Mouse (Mus musculus): ENCODE data around the gene Yipf2.
"Not testable (repeated sequence)": the region's sequence is repeated elsewhere in the genome, so short reads cannot be mapped to it uniquely, and the experiment has no call there.

Yipf2 gene

DNA sequence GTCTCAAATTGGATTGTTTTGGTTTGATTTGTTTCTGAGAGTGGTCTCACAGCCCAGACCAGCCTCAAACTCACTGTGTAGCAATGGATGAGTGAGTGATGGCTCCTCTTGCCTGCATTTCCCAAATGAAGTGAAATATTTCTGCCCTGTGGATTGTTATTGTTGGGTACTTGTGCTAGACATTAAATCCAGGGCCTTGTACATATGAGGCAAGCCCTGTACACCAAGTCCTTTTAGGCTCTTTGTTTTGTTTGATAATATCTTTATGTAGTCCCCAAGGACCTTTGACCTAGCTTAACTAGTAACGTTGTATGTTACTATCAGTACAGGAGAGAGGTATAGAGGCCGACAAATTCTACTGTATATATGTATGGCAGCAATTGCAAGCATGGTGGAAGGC, 2.2 kb upstream of the Yipf2 start:
- DNase-seq = no peak

DNA sequence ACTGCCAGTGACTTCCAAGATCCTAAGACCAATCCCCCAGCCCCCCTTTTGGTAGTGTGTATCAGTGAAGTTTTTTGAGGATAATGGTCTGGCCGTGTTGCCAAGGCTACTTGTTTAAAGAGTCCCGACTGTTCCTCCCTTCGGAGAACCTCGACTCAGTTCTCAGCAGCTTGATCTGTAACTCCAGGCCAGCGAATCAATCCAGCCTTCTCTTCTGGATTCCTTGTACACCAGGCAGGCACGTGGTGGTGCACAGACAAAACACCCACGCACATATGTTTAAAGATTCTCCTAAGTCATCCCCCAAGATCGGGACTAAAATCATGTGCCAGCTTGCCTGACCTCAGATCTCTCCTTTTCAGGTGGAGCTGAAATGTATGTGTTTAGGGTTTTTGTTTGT, 1.7 kb upstream of the Yipf2 start:
- not testable (repeated sequence) for DNase-seq

DNA sequence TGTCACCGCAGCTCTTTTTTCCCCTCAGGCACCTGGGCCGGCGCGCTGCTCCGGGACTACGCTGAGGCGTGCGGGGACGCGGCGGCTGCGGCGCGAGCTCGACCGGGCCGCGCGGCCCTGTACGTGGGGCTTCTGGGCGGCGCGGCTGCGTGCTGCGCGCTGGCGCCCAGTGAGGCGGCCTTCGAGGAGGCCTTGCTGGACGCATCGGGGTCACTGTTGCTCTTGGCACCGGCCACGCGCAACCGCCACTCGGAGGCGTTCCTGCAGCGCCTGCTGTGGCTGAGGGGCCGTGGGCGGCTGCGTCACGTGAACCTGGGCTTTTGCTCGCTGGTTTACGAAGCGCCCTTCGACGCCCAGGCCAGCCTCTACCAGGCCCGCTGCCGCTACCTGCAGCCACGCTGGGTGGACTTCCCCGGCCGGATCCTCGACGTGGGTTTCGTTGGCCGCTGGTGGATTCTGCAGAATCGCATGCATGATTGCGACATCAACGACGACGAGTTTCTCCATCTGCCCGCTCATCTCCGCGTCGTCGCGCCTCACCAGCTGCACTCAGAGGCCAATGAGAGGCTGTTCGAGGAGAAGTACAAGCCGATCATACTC, 594 bp upstream of the Yipf2 start:
- peak; percentile 62 for DNase-seq

DNA sequence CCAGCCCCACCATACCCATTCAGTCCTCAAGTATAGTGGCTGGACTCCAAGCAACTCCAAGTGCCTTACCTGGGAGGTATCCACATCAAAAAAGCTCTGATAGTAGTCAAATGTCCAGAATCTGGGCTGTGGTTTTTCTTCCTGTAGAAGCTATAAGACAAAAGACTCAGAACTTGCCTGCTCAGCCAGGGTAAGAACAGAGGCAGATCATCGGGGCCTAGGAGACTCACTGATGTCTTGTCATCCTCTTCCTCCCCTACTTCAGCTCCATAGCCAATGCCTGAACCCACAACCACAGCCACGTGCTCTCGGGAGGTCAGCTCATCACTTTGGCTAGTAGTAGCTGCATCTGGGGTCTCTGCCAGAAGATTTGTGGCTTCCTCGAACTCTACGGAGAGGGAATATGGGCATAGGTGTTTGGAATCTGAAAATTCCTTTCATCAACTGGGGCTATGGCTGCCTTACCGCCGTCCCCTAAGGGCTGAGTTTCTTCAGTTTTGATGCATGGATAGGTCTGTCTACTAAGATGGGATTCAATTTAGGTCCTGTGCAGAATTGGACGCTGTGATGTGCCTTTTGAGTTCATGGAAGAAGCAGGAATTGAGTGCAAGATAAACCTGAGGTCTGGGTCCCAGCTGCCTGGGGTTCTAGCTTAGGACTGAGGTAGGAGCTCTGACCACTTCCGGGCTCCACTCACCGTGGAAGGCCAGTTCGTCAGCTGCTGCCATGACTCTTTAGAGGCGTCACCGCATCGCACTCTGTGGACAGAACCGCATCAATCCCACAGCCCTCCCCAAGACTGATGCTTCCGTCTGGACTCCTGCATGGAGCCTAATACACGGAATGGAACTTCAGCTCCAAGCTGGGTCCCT, 561 bp downstream of the Yipf2 start:
- DNase-seq = no peak

DNA sequence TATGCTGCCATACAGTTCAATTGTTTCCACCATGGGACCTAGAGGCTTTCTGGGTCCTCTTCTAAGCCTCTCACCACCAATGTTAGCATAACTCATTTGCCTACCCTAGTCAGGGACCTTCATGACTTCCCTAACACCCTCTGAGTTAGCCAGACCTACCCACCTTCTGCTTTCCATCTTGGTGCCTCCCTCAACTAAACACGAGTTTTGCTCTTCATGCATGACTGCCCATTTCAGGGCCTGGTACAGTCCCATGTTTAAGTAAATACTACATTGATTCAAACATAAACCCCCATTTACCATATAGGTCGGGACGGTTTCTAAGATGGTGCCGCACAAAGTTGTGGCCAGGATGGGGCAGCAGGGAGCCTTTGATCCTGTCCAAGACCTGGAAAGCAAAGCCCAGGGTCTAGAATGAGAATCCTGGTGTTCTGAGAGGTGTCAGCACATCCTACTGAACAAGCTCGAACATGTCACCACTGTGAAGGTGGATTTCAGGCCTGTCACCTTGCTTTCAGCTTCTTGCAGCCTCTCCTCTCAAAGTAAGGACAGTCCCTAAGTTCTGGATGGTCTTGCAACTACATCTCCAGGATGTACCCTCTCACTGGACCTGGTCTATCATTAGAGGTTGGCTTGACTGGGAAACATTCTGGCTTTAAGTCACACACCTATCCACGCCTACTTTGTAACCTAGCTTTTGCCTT, 1.3 kb downstream of the Yipf2 start:
- DNase-seq = no peak

DNA sequence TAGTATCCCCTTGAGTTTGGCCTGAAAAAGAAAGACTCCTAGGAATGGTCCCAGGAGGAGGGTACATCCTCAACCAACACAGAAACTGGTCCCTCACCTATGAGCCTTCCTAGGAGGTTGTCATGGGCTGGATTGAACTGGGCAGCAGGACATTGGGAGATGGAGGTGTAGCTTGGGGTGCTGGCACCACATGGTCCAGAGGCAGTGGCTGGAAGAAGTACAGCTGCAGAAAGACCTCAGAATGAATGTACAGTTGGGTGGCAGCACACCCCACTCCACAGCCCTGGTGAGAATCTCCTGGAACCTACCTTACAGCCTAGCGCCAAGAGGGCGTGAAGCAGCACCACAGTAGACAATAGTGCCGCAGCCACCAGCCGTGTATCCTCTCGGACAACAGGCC, 3.1 kb downstream of the Yipf2 start:
- DNase-seq = no peak

DNA sequence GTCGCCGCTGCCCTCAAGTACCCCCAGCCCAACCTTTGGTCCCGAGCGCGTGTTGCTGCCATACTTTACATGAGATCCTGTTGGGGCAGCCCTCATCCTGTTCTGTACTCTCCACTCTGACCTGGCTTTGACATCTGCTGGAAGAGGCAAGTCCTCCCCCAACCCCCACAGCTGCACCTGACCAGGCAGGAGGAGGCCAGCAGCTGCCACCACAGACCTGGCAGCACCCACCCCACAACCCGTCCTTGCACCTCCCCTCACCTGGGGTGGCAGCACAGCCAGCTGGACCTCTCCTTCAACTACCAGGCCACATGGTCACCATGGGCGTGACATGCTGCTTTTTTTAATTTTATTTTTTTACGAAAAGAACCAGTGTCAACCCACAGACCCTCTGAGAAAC, 4.3 kb downstream of the Yipf2 start:
- no peak for DNase-seq

DNA sequence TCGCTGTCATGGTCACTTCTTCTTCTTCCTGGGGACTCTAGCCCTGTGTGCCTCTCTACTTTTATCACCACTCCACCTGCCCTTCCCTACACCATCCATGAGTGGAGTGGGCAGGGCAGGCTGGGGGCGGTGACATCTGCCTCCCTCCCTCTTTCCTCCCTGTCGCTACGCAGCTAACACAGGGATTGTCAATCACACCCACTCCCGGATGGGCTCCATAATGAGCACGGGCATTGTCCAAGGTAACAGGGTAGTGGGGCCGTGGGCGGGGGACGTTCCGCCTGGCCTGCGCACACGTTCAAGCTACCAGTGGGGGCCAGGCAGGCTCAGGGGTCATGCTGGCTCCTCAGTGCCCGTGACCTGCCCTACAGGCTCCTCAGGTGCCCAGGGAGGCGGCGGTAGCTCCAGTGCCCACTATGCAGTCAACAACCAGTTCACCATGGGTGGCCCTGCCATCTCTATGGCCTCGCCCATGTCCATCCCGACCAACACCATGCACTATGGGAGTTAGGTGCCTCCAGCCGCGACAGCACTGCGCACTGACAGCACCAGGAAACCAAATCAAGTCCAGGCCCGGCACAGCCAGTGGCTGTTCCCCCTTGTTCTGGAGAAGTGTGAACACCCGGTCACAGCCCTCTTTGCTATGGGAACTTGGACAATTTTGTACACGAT, 4.8 kb downstream of the Yipf2 start:
- DNase-seq = no peak

DNA sequence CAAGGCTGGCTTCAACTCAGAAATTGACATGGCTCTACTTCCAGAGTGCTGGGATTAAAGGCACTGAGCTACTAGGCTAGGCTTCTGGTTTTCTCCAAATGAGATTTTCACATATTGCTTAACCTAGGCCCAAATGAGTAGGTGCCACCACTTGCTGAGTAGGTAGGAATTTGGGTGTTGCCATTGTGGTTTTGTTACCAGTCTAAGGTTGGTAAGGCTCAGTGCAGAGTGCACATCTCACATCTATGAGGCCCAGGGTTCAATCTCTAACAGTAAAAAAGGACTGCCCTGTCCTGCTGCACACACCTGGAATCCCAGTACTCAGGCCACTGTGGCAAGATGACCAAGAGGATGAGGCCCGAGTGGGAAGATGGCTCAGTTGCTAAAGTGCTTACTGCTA, 7.2 kb downstream of the Yipf2 start:
- no peak for DNase-seq

DNA sequence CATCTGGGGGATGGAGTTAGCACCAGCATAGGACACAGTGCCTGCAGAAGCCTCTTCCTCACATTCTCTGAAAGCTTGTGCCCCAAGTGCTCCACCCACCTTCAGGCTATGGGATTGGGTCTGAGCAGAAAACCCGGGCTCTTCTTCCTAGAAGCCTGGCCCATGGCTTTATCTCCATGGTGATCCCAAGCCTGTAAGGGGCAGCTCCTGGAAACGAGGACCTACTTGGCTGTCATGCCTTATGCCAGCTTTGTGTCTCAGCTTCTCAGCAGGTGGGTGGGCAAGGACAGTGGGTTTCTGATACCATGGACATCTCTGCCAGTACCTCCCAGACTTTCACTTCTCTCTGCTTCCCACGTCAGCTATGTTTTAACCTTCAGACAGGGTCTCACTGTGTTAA, 14.4 kb downstream of the Yipf2 start:
- DNase-seq = no peak

DNA sequence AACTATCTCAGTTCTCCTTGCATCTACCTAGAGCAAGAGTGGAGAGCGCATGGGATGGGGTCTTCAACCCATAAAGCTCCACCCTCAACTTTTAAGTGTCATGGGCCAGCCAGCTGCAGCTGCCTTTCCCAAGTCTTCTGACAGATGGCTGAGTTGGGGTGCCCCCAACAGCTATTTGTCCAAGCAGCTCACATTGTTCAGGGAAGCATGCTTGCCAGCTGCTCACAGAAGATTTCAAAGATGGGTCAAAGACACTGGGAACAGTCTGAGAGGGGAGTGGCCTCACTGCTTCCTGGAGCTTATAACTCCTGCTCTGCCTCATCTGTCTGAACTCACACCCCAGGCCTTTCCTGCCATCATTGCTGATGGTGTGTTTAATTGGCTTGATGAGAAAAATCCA, 16.3 kb downstream of the Yipf2 start:
- DNase-seq = no peak

DNA sequence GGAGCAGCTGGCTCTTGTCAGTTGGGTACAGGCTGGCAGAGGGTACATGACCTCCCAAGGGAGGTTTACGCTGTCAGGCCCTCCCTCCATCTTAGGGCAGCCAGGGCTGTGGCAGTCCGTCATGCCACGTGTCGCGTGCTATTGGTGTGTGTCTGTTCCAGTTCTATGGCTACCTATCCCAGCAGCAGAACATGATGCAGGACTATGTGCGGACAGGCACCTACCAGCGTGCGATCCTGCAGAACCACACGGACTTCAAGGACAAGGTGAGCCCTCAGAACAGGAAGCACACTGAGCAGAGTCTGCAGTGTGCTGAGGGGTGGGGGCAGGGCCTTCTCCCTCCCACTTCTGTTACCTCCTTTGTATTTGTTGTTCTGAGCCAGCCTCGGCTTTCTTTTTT, 17.4 kb downstream of the Yipf2 start:
- DNase-seq = no peak

DNA sequence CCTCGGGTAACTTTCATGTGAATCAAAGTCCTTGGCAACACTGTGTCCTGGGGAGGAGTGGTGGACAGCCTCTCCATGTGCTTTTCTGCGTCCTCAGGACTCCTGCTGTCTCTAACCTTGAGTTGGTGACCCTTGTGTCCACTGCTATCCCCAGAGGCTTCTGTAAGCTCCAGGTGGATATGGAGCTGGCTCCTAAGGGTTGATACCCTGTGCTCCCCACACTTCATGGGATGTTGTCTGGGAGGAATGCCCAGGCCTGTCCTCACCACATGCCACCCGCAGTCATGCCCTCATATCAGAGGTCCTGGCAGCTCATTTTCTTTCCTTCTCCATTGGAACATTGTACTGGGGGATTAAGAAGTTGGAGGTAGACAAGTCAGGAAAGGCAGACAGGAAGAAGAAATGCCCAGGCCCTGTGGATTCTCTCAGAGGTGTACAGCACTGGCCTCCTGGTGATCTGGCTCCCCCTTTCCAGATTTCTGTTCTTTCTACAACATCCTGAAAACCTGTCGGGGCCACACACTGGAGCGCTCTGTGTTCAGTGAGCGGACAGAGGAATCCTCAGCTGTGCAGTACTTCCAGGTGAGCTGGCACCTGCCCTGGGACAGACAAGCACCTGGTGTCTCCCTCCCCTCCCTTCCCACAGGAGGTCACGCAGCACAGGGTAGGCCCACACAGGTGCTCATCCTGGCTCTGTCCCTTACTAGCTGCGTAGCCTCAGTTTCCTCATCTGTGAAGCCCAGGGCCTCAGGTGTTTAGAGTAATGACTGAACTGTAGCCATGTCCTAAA, 18.4 kb downstream of the Yipf2 start:
- no peak for DNase-seq

DNA sequence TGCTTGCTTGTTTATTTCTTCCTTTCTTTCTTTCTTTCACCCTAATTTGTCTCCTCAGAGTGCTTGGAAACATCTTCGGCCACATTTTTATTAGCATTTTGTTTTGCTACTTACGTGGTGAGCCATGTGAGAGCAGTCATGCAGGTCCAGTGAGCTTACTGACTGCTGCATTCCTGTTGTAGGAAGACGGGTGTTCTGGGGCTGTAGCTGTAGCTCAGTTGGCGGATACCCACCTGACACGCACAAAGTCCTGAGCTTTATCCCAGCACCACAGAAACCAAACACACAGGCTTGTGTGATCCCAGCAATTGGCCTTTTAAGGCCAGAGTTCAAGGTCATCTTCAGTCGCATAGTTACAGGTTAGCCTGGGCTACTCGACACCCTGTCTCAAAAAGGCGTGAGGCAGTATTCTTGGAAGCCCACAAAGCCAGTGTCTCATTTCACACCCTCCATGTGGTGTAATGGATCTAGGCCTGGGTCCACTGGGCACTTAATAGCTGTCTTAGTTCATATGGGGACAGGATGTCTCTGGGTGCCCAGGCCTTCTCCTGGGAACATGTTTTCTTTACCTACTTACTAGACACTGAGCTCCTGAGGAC, 23.9 kb downstream of the Yipf2 start:
- DNase-seq = no peak

DNA sequence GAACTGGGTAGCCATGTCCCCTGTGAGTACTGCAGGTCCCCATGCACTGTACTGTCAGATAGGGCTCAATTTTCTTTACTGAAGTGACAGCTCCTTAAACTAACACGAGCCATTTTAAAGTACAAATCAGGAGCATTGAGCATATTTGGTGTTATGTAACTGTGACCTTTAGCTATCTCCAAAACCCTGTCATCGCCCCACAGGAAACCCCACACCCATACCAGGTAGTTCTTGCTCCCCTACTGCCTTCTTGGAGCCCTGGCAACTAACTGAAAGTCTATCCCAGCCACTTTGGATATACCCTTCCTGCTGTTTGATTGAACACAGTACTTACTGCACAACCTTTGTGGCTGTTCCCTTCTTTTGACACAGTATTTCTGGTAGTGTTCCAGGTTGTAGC, 25.6 kb downstream of the Yipf2 start:
- no peak for DNase-seq

DNA sequence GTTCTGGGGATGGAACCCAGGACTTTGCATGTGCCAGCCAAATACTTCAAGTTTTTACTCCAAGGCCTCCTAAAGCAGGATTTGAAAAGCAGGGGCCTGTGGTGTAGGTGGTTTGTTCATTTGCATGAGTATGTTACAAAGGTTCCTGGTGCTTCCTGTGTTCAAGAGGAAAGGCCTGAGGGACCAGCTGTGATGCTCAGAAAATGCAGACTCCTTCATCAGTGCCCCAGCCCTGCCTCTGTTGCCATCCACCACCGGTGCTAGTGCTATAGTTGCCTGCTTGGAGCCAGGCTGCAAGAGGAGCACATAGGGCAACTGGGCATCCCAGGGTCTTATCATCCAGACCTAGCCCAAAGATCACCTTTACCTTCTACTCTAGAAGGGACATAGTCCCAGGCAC, 26.1 kb downstream of the Yipf2 start:
- no peak for DNase-seq

DNA sequence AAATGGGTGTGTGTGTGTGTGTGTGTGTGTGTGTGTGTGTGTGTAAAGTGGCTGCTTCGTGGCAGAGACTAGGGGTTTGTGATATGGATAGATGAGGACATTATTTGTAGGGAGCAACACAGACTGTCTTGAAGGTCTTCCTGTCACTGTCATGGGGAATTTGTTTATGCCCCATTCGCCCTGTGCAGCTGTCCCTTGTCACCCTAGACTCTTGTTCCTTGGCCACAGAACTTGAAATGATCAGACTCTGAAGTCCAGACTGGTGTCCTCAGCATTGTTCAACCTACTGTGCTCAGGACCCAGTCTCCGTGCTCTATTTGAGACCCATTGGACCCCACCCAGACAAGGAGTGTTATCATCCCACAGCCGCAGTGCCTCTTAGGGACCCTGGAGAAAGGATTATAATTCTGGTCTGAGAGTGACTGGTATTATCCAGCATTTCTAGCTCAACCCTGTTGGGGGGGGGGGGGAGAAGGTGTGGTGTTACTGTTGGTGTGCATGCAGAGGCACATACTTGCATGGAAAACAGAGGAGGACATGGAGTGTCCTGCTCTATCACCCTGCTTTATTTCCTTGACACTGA, 27.5 kb downstream of the Yipf2 start:
- DNase-seq = no peak

DNA sequence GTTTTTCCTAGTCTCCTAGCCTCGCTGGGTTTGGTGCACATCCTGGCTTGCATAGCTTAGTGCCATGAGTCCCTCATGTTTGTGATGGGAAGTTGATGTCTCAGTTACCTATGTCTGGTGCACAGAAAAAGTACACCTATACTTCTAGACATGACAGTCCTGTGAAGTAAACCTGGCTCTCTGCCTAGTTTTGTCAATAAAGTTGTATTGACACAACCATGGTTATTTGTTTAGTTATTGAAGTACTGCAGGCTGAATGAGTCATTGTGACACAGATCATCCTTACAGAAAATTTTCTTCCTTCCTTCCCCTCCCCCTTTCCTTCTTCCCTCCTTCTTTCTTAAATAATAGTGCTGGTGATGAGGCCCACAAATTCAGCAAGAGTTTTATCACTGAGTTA, 28.2 kb downstream of the Yipf2 start:
- no peak for DNase-seq

DNA sequence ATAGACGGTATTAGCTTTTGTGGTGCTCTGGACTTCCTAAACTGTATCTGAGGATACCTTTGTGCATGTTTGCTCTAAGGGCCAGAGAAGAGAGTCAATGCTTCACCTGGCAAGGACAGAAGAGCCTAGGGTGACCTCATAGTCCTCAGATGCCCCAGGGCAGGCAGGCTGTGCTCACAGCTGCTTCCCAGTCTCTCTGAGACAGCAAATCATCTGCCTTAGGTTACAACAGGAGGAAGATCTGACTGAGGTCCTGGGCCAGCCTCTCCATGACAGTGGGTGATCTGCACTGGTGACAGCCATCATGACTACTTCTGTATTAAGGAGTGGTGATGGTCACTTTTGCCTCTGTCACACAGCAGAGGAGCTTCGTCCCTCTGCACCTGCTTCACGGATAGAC, 33.5 kb downstream of the Yipf2 start:
- no peak for DNase-seq

DNA sequence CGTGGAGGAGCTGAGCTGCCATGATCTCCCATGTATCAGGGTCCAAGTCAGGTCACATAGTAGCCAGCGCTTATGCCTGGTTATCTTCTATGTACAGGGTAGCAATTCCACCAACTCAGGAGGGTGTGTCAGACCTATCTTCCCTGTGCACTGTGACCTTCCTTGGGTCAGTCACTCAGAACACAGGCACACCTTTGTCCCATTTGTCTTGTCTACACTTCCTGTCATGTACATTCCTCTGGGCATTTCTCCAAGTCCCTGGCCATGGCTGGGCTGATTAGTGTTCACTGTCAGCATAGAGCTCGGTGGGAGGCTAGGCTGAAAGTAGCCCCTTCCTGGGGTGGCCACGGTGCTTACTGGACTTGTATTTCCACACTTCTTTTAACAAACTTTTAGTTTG, 34.3 kb downstream of the Yipf2 start:
- no peak for DNase-seq

DNA sequence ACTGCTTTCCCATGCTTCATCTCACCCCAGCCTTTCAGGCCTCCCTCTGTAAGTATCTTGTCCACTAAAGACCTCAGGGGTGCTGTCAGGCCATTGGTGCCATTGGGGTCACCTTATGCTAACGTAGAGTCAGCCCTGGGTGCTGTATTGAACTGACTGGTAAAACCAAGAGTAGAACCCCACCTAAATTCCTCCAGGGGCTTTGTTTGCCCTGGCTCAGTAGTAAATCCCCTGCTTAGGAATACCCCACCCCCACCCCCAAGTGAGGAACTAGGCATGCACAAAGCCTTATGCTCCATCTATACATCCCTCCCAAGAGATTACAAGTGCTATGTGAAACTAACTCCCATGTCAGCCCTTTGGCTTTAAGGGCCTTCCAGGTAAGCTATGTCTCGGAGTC, 35.1 kb downstream of the Yipf2 start:
- no peak for DNase-seq

DNA sequence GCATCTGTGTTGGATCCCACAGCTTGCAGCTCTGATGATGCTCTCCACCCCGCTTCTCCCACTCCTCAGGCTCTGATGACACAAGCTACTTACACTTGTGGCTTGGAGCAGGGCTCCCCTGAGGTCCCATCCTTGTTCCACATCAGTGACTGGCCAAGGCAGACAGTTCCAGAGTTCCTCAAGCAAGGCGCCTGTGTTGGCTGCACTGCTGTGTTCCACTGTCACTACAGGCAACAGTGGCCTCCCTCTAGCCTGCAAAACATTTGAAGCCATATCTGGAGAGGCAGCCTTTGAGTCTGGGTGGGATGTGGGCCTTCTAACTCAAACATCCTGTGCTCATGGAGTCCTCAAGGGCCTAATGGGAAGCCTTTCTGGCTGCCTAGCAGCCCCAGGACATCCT, 35.6 kb downstream of the Yipf2 start:
- DNase-seq = no peak

Measured in thymus, postnatal 4 days (tissue).